Mouse (Mus musculus) liver, embryonic 14.5 days (tissue): ENCODE data around the gene Tat.

Experiments used
- CTCF ChIP-seq: IDR thresholded peaks from 2 replicates; pipeline ENCODE4 v1.5.1; 2016; ENCODE audit warnings: antibody characterized with exemption, low read depth, control low read depth
- EP300 ChIP-seq: IDR thresholded peaks from 2 replicates; pipeline ENCODE4 v1.6.1; 2016; ENCODE audit warnings: antibody characterized with exemption, low read depth

- TF ChIP-seq CTCF (no peak), EP300 (no peak)
Measured at GRCm38 (mm10) chr8:109983944-109984343, 6.3 kb upstream of the Tat start.
